Comparison of ENCODE assay signal across 11 mouse cellular contexts in the genomic region with DNA sequence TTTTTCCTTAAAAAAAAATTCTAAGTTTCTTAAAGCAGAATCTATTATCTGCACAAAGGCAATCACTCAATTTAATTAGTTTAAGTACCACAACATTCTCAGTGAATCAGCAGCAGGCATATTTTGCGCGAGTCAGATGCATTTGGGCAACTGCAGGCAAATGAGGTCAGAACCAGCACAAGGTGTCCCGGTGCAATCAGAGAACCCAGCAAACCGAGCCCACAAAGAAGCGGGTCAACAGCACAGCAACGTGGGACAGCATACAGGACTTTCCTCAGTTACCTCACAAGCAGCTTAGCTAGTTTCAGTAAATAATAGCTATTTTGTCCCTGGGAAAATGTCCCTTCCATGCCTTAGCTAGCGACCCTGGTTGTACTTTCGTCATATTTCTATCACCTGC. TPM values are rescaled to one million over a fixed set of nuclear protein-coding genes. Genes with fewer than 3 reads are reported as not detected.
DNase-seq lines count a peak whose midpoint lies in the region; ATAC-seq and TF ChIP-seq lines count a peak whose summit lies in the region.
"Had no signal": no experiment of that assay in that cellular context is flagged by ENCODE, and none has a peak within 500 bp of the region (broad histone marks: within the 10 kb centered on the region; RNA-seq: fewer than 3 reads in every experiment).

No protein-coding gene starts in this region.

- no peaks in the 10 kb centered on the region for H3K36me3 ChIP-seq in embryonic facial prominence, embryonic 13.5 days
- H3K36me3 ChIP-seq in embryonic facial prominence, embryonic 10.5 days (replicated peaks): no peaks in the 10 kb centered on the region
- no peaks in the 10 kb centered on the region for H3K36me3 ChIP-seq in liver, adult 2 months (ENCODE audit: control insufficient read depth, insufficient read depth, low read length)
- H3K36me3 ChIP-seq in liver, embryonic 12.5 days: no peaks in the 10 kb centered on the region
- no peaks in the 10 kb centered on the region for H3K36me3 ChIP-seq in limb, embryonic 15.5 days
- H3K36me3 ChIP-seq: forebrain, embryonic 15.5 days had no signal

- ATAC-seq in embryonic facial prominence, embryonic 13.5 days (ENCODE audit: insufficient number of reproducible peaks, insufficient read depth, low FRiP score, low TSS enrichment, low read depth): no peak
- no peak for ATAC-seq in liver, embryonic 12.5 days
- no peak for ATAC-seq in limb, embryonic 15.5 days (ENCODE audit: insufficient number of reproducible peaks, low FRiP score, low TSS enrichment, low read depth)
- ATAC-seq: inflammation-experienced regulatory T-cells, adult 6 months had no signal

- no peak for TF ChIP-seq CTCF in liver, adult 2 months (IDR thresholded peaks at IDR 0.05; ENCODE audit: low read depth, low read length)

- peaks cover 17% of the 10 kb centered on the region for H3K4me1 ChIP-seq in embryonic facial prominence, embryonic 13.5 days
- H3K4me1 ChIP-seq in embryonic facial prominence, embryonic 10.5 days: peaks cover 16% of the 10 kb centered on the region
- H3K4me1 ChIP-seq in liver, adult 2 months (ENCODE audit: control insufficient read depth, insufficient read depth, low read length): no peaks in the 10 kb centered on the region
- peaks cover 8% of the 10 kb centered on the region; the same call in 1 of the 2 replicates for H3K4me1 ChIP-seq in liver, embryonic 12.5 days
- peaks cover 16% of the 10 kb centered on the region for H3K4me1 ChIP-seq in limb, embryonic 15.5 days

- 0 out of 2 replicates have a peak overlapping the region, but pooled peaks have one; percentile 5 for H3K4me2 ChIP-seq in embryonic facial prominence, embryonic 13.5 days
- no peak overlapping the region for H3K4me2 ChIP-seq in liver, embryonic 12.5 days
- no peak overlapping the region; the same call in 1 of the 2 replicates for H3K4me2 ChIP-seq in limb, embryonic 15.5 days

- H3K9ac ChIP-seq in embryonic facial prominence, embryonic 13.5 days: no peak overlapping the region; the same call in 1 of the 2 replicates
- H3K9ac ChIP-seq in liver, adult 2 months (ENCODE audit: low read depth, low read length): no peak overlapping the region; the same call in 1 of the 2 replicates
- H3K9ac ChIP-seq in liver, embryonic 12.5 days: no peak overlapping the region
- H3K9ac ChIP-seq in limb, embryonic 15.5 days: no peak overlapping the region
- H3K9ac ChIP-seq: forebrain, embryonic 15.5 days had no signal

- no peaks in the 10 kb centered on the region for H3K27me3 ChIP-seq in embryonic facial prominence, embryonic 13.5 days
- no peaks in the 10 kb centered on the region for H3K27me3 ChIP-seq in embryonic facial prominence, embryonic 10.5 days (replicated peaks; ENCODE audit: low read depth, poor library complexity, severe bottlenecking)
- no peaks in the 10 kb centered on the region for H3K27me3 ChIP-seq in liver, adult 2 months (ENCODE audit: control insufficient read depth, insufficient read depth, low read length)
- no peaks in the 10 kb centered on the region for H3K27me3 ChIP-seq in liver, embryonic 12.5 days (replicated peaks)
- H3K27me3 ChIP-seq in limb, embryonic 15.5 days: no peaks in the 10 kb centered on the region
- H3K27me3 ChIP-seq: forebrain, embryonic 15.5 days had no signal

- H3K9me3 ChIP-seq in embryonic facial prominence, embryonic 13.5 days: no peaks in the 10 kb centered on the region
- no peaks in the 10 kb centered on the region for H3K9me3 ChIP-seq in embryonic facial prominence, embryonic 10.5 days
- no peaks in the 10 kb centered on the region for H3K9me3 ChIP-seq in liver, embryonic 12.5 days (replicated peaks)
- H3K9me3 ChIP-seq in limb, embryonic 15.5 days: no peaks in the 10 kb centered on the region
- H3K9me3 ChIP-seq: forebrain, embryonic 15.5 days had no signal

- no peak overlapping the region for H3K27ac ChIP-seq in embryonic facial prominence, embryonic 13.5 days
- no peak overlapping the region for H3K27ac ChIP-seq in embryonic facial prominence, embryonic 10.5 days (replicated peaks)
- no peak overlapping the region for H3K27ac ChIP-seq in liver, adult 2 months (replicated peaks; ENCODE audit: insufficient read depth, low read depth, low read length)
- H3K27ac ChIP-seq in liver, embryonic 12.5 days: no peak overlapping the region
- no peak overlapping the region for H3K27ac ChIP-seq in limb, embryonic 15.5 days
- H3K27ac ChIP-seq: forebrain, embryonic 15.5 days had no signal

- no peaks in the 10 kb centered on the region for H3K79me2 ChIP-seq in liver, adult 2 months (ENCODE audit: control insufficient read depth, insufficient read depth, low read length)

- no peak for TF ChIP-seq POLR2A in liver, adult 2 months (IDR thresholded peaks at IDR 0.05; ENCODE audit: extremely low read depth, insufficient read depth, low read length)

- 0 out of 2 replicates have a peak overlapping the region, but pooled peaks have one; percentile 0 for H3K4me3 ChIP-seq in embryonic facial prominence, embryonic 13.5 days
- no peak overlapping the region for H3K4me3 ChIP-seq in embryonic facial prominence, embryonic 10.5 days
- H3K4me3 ChIP-seq in liver, adult 2 months (ENCODE audit: insufficient read depth, low read depth, low read length): peak overlapping the region; percentile 35
- H3K4me3 ChIP-seq in liver, embryonic 12.5 days: no peak overlapping the region
- peak overlapping the region; percentile 37 for H3K4me3 ChIP-seq in limb, embryonic 15.5 days

- WGBS in embryonic facial prominence, embryonic 13.5 days: 53% methylated on average over 8 of the region's 8 CpGs
- WGBS in embryonic facial prominence, embryonic 10.5 days: 71% methylated on average over 8 of the region's 8 CpGs
- 42% methylated on average over 8 of the region's 8 CpGs for WGBS in liver, adult 2 months
- 63% methylated on average over 8 of the region's 8 CpGs for WGBS in liver, embryonic 12.5 days (ENCODE audit: insufficient replicate concordance)
- WGBS in limb, embryonic 15.5 days: 54% methylated on average over 8 of the region's 8 CpGs

- DNase-seq in embryonic facial prominence, embryonic 10.5 days (ENCODE audit: low spot score): no peak
- no peak for DNase-seq in liver, adult 2 months (ENCODE audit: extremely low read depth, low read depth, low spot score)
- DNase-seq in gastrocnemius, postnatal 25 days: peak; percentile 65
- DNase-seq in ovary, adult 18-20 months (ENCODE audit: low spot score): no peak
- DNase-seq in cerebellum, adult 11-12 months: no peak
- DNase-seq: cerebellum, adult 8-10 months had no signal

RNA-seq across cellular contexts. Expression of a gene that starts 35.9 kb away (rescaled TPM):
- 4.1 and 5.6 TPM in 2 replicates for polyA plus RNA-seq in embryonic facial prominence, embryonic 13.5 days (2015; fragmentation: Nextera tagmentation; extraction: Ambion mirVana)
- 2.9 and 3.3 TPM in 2 replicates for polyA plus RNA-seq in embryonic facial prominence, embryonic 10.5 days (2016; fragmentation: Nextera tagmentation; extraction: Ambion mirVana)
- 0.47 and 1.2 TPM in 2 replicates for total RNA-seq in liver, adult 2 months (2014; rRNA removed)
- 0.10 and 0.15 TPM in 2 replicates for polyA plus RNA-seq in liver, adult 2 months (2012; rRNA removed)
- 0.94 and 1.2 TPM in 2 replicates for polyA plus RNA-seq in liver, embryonic 12.5 days (2016; fragmentation: Nextera tagmentation; extraction: Ambion mirVana)
- total RNA-seq in gastrocnemius, postnatal 25 days (2021): 10 to 100 TPM; 61.3 to 87.3 TPM
- polyA plus RNA-seq in limb, embryonic 15.5 days (2015; fragmentation: Nextera tagmentation; extraction: Ambion mirVana): 8.4 and 10.1 TPM in 2 replicates

Comparison
In these comparisons a context has a peak if more than half of its experiments do, and no peak if none do; other contexts are left out.
1. H3K4me3 ChIP-seq: peak in embryonic facial prominence, embryonic 13.5 days (single experiment), liver, adult 2 months (single experiment) and limb, embryonic 15.5 days (single experiment); none in embryonic facial prominence, embryonic 10.5 days (single experiment) and liver, embryonic 12.5 days (single experiment).